Mouse (Mus musculus): ENCODE measurements at regions not wholly inside any gene's neighbourhood (a gene's known extent, or its start where the extent isn't known, plus 50 kb on each side); places are given as distances from the start of the nearest gene placed in this dataset.

DNA sequence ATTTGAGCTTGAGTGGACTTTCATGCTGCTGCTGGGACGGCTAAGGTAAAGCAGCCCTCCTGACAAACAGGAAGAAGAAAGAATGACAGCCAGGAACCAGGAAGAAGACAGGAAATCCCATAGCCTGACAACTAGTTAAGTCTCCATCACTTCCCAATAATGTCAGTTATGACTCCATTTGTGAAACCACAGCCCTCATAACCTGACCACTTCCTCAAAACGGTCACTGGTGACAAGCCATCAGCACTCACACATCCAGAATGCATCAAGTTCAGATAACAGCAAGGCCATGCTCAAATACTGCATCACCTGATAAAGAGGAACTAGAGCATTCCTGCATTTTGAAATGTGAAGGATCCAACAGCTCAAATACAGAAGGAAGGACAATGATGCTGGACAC, 288.3 kb downstream of the Zfp706 start:
- TF ChIP-seq CTCF (IDR thresholded peaks at IDR 0.05; ENCODE audit: extremely low read depth, insufficient read length, insufficient replicate concordance, low read depth, low read length) (no peak), POLR2A (IDR thresholded peaks at IDR 0.05; ENCODE audit: low read depth, low read length) (no peak)
- 59% methylated on average over 2 of the region's 2 CpGs for WGBS

DNA sequence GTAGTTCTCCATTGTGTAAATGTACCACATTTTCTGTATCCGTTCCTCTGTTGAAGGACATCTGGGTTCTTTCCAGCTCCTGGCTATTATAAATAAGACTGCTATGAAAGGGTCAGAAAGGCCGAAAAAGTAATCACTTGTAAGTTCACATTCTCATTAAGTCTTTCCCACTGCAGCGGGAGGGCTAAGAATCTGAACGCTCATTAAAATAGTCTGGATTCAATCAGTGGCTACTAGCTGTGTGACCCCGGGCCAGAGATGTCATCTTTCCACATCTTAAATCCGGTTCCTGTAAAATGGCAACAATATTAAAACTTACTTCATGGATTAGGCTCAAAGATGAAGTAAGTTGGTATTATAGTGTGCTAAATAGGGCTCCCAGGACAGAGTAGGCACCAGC, 289.7 kb downstream of the Zfp706 start:
- TF ChIP-seq CTCF (IDR thresholded peaks at IDR 0.05; ENCODE audit: extremely low read depth, insufficient read length, insufficient replicate concordance, low read depth, low read length), result no peak
- TF ChIP-seq POLR2A (IDR thresholded peaks at IDR 0.05; ENCODE audit: low read depth, low read length), result no peak
- Histone ChIP-seq H3K27ac (ENCODE audit: insufficient read depth, low read depth, low read length) (no peak overlapping the region), H3K4me1 (ENCODE audit: control insufficient read depth, insufficient read depth, insufficient read length, low read length) (peaks cover 6% of the 10 kb centered on the region; the same call in 1 of the 2 replicates), H3K36me3 (ENCODE audit: control insufficient read depth, insufficient read depth, low read length) (no peaks in the 10 kb centered on the region), H3K4me3 (ENCODE audit: low read depth, low read length) (no peak overlapping the region), H3K27me3 (ENCODE audit: control insufficient read depth, insufficient read depth, low read length) (no peaks in the 10 kb centered on the region)
- 89% methylated on average over 6 of the region's 6 CpGs for WGBS

More for the DNA sequence above, 288.3 kb downstream of the Zfp706 start:
- Histone ChIP-seq H3K36me3 (ENCODE audit: control insufficient read depth, insufficient read depth, low read length) (no peaks in the 10 kb centered on the region), H3K4me1 (ENCODE audit: control insufficient read depth, insufficient read depth, insufficient read length, low read length) (peaks cover 6% of the 10 kb centered on the region; the same call in 1 of the 2 replicates), H3K27ac (ENCODE audit: insufficient read depth, low read depth, low read length) (no peak overlapping the region), H3K27me3 (ENCODE audit: control insufficient read depth, insufficient read depth, low read length) (no peaks in the 10 kb centered on the region), H3K4me3 (ENCODE audit: low read depth, low read length) (no peak overlapping the region)

DNA sequence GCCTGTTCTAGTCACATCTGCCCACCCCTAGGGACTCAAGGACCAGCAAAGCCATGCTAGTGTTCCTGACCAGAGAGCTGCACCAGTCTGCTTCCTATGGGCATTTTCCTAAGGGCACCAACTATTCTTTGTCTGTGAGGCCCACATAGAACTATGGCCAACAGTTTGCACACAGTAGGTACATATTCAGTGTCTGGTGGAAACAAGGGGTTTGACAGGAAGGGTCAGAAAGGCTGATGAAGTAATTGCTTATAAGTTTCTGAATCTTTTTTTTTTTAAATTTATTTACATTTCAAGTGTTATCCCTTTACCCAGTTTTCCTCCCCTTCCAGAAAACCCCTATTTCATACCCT, 290.9 kb downstream of the Zfp706 start:
- peaks cover 6% of the 10 kb centered on the region; the same call in 1 of the 2 replicates for H3K4me1 ChIP-seq (ENCODE audit: control insufficient read depth, insufficient read depth, insufficient read length, low read length)
- H3K27ac ChIP-seq (ENCODE audit: insufficient read depth, low read depth, low read length), result peak overlapping the region; percentile 71
- TF ChIP-seq POLR2A (IDR thresholded peaks at IDR 0.05; ENCODE audit: low read depth, low read length) (no peak), CTCF (IDR thresholded peaks at IDR 0.05; ENCODE audit: extremely low read depth, insufficient read length, insufficient replicate concordance, low read depth, low read length) (no peak)
- no peaks in the 10 kb centered on the region for H3K36me3 ChIP-seq (ENCODE audit: control insufficient read depth, insufficient read depth, low read length)
- no peaks in the 10 kb centered on the region for H3K27me3 ChIP-seq (ENCODE audit: control insufficient read depth, insufficient read depth, low read length)
- peak overlapping the region; percentile 37 for H3K4me3 ChIP-seq (ENCODE audit: low read depth, low read length)

DNA sequence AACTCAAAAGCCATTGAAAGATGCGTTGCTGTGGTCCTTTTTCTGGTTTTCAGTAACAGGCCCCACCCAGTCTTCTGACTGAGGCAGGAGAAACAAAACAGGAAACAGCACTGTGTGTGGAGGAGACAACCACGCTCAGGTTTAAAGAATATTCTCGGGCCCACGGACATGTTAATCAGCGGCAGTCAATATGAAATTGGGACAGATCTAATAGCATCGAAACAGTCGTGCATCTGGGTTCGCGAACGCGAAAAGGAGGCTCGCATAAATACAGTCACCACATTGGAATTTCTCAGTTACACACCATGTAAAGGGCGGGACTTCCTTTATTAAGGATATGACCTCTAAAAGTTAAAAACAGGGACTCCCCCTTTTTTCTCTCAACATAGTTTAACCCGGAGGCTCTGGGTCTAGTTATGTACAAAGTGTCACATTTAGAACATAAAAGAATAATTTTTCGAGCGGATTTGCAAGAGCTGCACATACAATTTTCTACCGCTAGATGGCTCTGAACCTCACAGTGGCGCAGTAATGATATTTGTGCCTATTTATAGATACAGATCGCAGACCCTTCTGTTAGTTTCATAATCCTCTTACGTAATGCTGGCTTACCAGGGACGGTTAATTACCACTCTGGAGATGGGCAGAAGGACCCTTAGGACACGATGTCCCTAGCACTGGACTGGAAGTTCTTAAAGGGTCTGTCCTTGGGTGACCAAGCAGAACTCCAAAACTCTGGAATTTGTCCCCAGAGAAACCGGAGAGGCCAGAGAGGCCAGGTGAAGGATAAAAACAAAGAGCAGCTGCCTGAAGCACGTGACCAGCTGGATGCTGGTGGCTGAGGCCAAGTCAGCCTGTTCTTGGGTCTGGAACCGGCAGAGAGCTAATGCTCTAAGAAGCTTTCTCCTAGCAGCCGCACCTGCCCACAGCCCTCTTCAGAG, 291.6 kb downstream of the Zfp706 start:
- Histone ChIP-seq H3K4me1 (ENCODE audit: control insufficient read depth, insufficient read depth, insufficient read length, low read length) (peaks cover 6% of the 10 kb centered on the region; the same call in 1 of the 2 replicates), H3K27me3 (ENCODE audit: control insufficient read depth, insufficient read depth, low read length) (no peaks in the 10 kb centered on the region), H3K36me3 (ENCODE audit: control insufficient read depth, insufficient read depth, low read length) (no peaks in the 10 kb centered on the region), H3K27ac (ENCODE audit: insufficient read depth, low read depth, low read length) (peak overlapping the region; percentile 71), H3K4me3 (ENCODE audit: low read depth, low read length) (peak overlapping the region; percentile 43)
- TF ChIP-seq POLR2A (IDR thresholded peaks at IDR 0.05; ENCODE audit: low read depth, low read length), result no peak
- peak; percentile 21; the same call in 1 of the 2 replicates for TF ChIP-seq CTCF (IDR thresholded peaks at IDR 0.05; ENCODE audit: extremely low read depth, insufficient read length, insufficient replicate concordance, low read depth, low read length)
- 4% methylated on average over 26 of the region's 26 CpGs for WGBS

DNA sequence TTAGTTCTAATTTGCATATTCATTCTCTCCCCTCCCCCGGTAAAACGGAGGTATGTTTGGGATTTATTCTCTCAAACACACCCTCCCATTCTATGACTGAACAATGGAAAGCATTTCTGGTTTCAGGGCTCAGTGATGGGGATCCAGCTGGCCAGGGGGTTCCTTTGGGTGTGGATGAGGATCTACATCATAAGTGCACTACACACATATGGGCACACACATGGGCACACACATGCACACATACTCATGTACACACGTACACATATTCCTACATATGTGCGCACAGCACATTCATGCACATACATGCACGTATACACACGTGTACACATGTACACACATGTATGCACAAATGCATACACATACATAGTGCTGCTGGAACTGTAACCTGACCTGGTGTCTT, 292.4 kb downstream of the Zfp706 start:
- Histone ChIP-seq H3K36me3 (ENCODE audit: control insufficient read depth, insufficient read depth, low read length) (no peaks in the 10 kb centered on the region), H3K4me1 (ENCODE audit: control insufficient read depth, insufficient read depth, insufficient read length, low read length) (peaks cover 6% of the 10 kb centered on the region; the same call in 1 of the 2 replicates), H3K27ac (ENCODE audit: insufficient read depth, low read depth, low read length) (no peak overlapping the region), H3K27me3 (ENCODE audit: control insufficient read depth, insufficient read depth, low read length) (no peaks in the 10 kb centered on the region), H3K4me3 (ENCODE audit: low read depth, low read length) (no peak overlapping the region)
- WGBS, result 92% methylated on average over 6 of the region's 6 CpGs
- no peak for TF ChIP-seq POLR2A (IDR thresholded peaks at IDR 0.05; ENCODE audit: low read depth, low read length)

DNA sequence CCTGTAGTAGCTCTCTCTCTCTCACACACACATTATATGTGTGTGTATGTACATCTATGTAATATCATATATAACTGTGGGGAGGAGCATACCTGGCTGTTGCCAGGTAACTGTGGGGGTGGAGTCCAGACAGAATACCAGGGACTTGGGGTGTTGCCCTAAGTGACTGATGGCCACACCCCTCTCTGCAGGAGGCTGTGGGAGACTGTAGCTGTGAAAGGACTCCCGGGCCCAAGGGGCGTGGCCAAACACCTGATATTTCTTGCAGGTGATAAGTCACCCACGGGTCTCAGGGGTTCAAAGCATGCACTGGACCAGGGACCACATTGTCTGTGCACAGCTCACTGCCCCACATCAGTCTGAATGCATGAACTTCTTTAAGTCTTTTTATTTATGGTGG, 297.8 kb downstream of the Zfp706 start:
- Histone ChIP-seq H3K4me1 (ENCODE audit: control insufficient read depth, insufficient read depth, insufficient read length, low read length) (no peaks in the 10 kb centered on the region), H3K4me3 (ENCODE audit: low read depth, low read length) (no peak overlapping the region), H3K36me3 (ENCODE audit: control insufficient read depth, insufficient read depth, low read length) (no peaks in the 10 kb centered on the region), H3K27me3 (ENCODE audit: control insufficient read depth, insufficient read depth, low read length) (no peaks in the 10 kb centered on the region), H3K27ac (ENCODE audit: insufficient read depth, low read depth, low read length) (no peak overlapping the region)
- no peak for TF ChIP-seq POLR2A (IDR thresholded peaks at IDR 0.05; ENCODE audit: low read depth, low read length)
- no peak for TF ChIP-seq CTCF (IDR thresholded peaks at IDR 0.05; ENCODE audit: extremely low read depth, insufficient read length, insufficient replicate concordance, low read depth, low read length)
- WGBS, result 24% methylated on average over 3 of the region's 3 CpGs

DNA sequence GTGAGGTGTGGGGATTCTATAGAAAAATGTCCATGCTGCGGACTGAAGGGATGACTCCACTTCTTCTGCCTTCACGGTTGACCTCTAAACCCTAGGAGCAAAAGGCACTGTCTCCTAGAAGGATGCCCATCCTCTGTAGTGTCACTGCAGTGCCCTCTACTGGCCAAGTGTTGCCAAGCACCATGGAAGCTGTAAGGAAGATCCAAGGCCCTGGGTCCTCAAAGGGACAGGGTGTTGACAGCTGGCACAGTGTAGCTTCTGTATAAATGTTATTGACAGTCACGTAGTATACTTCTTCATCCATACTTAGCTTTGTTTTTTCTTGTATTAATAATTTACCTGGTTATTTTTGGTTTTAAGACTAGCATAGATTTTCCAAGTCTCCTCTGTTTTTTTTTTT, 299.1 kb downstream of the Zfp706 start:
- Histone ChIP-seq H3K27ac (ENCODE audit: insufficient read depth, low read depth, low read length) (no peak overlapping the region), H3K36me3 (ENCODE audit: control insufficient read depth, insufficient read depth, low read length) (no peaks in the 10 kb centered on the region), H3K4me3 (ENCODE audit: low read depth, low read length) (no peak overlapping the region), H3K4me1 (ENCODE audit: control insufficient read depth, insufficient read depth, insufficient read length, low read length) (no peaks in the 10 kb centered on the region), H3K27me3 (ENCODE audit: control insufficient read depth, insufficient read depth, low read length) (no peaks in the 10 kb centered on the region)
- TF ChIP-seq POLR2A (IDR thresholded peaks at IDR 0.05; ENCODE audit: low read depth, low read length), result no peak
- TF ChIP-seq CTCF (IDR thresholded peaks at IDR 0.05; ENCODE audit: extremely low read depth, insufficient read length, insufficient replicate concordance, low read depth, low read length), result peak; percentile 95; the same call in 1 of the 2 replicates
- 15% methylated on average over 3 of the region's 3 CpGs for WGBS
